Mouse (Mus musculus) liver, adult 2 months (tissue): ENCODE data around the gene Tmem206.

Experiments
- CTCF ChIP-seq: fragments of 200-500 bp; IDR thresholded peaks from 2 replicates; pipeline ENCODE4 v1.5.1; 2011; ENCODE audit warnings: low read depth, low read length, control low read depth
- POLR2A ChIP-seq: fragments of 200-500 bp; IDR thresholded peaks from 2 replicates; pipeline ENCODE4 v1.6.1; 2011; ENCODE audit warnings: low read length, control low read depth; ENCODE audit not compliant: insufficient read depth; ENCODE audit errors: extremely low read depth

- TF ChIP-seq CTCF = no peak
- TF ChIP-seq POLR2A = no peak
Measured at GRCm38 (mm10) chr1:191323381-191323780, 2.3 kb upstream of the Tmem206 start.
